Mouse (Mus musculus) ES-Bruce4 (cell line): Measurements from ENCODE around the gene Usp8. TPM values are rescaled to one million over a fixed set of nuclear protein-coding genes. Genes with fewer than 3 reads are reported as not detected.

Experiments
- H3K27ac ChIP-seq: 2 replicates; pipeline ENCODE4 v1.5.1; 2012; ENCODE audit warnings: low read length, inconsistent platforms; ENCODE audit not compliant: insufficient read depth
- H3K27me3 ChIP-seq: 2 replicates; pipeline ENCODE4 v1.6.1; 2012; ENCODE audit warnings: mild to moderate bottlenecking, low read length, inconsistent platforms; ENCODE audit not compliant: control insufficient read depth, poor library complexity, insufficient read depth, severe bottlenecking
- H3K36me3 ChIP-seq: 2 replicates; pipeline ENCODE4 v1.6.1; 2012; ENCODE audit warnings: inconsistent platforms, mild to moderate bottlenecking, low read length, moderate library complexity; ENCODE audit not compliant: control insufficient read depth, poor library complexity, insufficient read depth, severe bottlenecking
- H3K4me1 ChIP-seq: one replicate; pipeline ENCODE4 v1.8.1; 2011; ENCODE audit warnings: low read length; ENCODE audit not compliant: control insufficient read depth, insufficient read depth
- H3K4me3 ChIP-seq: 2 replicates; pipeline ENCODE4 v1.5.1; 2011; ENCODE audit warnings: low read depth, mild to moderate bottlenecking, low read length
- H3K9ac ChIP-seq: 2 replicates; pipeline ENCODE4 v1.6.1; 2012; ENCODE audit warnings: low read depth, mild to moderate bottlenecking, inconsistent platforms; ENCODE audit not compliant: poor library complexity, severe bottlenecking
- H3K9me3 ChIP-seq: replicated peaks from 2 replicates; pipeline ENCODE4 v1.6.1; 2012; ENCODE audit warnings: mild to moderate bottlenecking, low read length, inconsistent platforms; ENCODE audit not compliant: control insufficient read depth, poor library complexity, insufficient read depth, severe bottlenecking
- CTCF ChIP-seq: IDR thresholded peaks from one replicate; pipeline ENCODE4 v1.8.1; 2011; ENCODE audit warnings: low read depth, low read length
- EP300 ChIP-seq: IDR thresholded peaks from 2 replicates; pipeline ENCODE4 v1.6.1; 2011; ENCODE audit warnings: low read depth, low read length; ENCODE audit not compliant: insufficient read depth
- POLR2A ChIP-seq: IDR thresholded peaks from one replicate; pipeline ENCODE4 v1.8.1; 2011; ENCODE audit warnings: low read length; ENCODE audit not compliant: insufficient read depth
- polyA plus RNA-seq: library from polyadenylated mRNA; stranded (reverse); fragments of >200 nt; gene quantifications from 2 replicates; pipeline ENCODE4 v1.2.4, GENCODE M21; 2011; ENCODE audit warnings: low read depth; ENCODE audit not compliant: missing spikeins, insufficient read depth, insufficient read length

Usp8 gene
- polyA plus RNA-seq, 1 experiment = 75.3 TPM

- no peaks in the 10 kb centered on the region for H3K4me1 ChIP-seq
- H3K4me3 ChIP-seq = no peak overlapping the region
- no peaks in the 10 kb centered on the region for H3K9me3 ChIP-seq
- H3K27me3 ChIP-seq = no peaks in the 10 kb centered on the region
- TF ChIP-seq CTCF (no peak), POLR2A (no peak), EP300 (no peak)
- no peak overlapping the region for H3K9ac ChIP-seq
- peaks cover 17% of the 10 kb centered on the region for H3K36me3 ChIP-seq
- H3K27ac ChIP-seq = no peak overlapping the region
These were observed 22.1 kb downstream of the Usp8 start for GRCm38 (mm10) chr2:126729207-126729606.

- Histone ChIP-seq H3K27me3 (no peaks in the 10 kb centered on the region), H3K36me3 (peaks cover 17% of the 10 kb centered on the region), H3K27ac (no peak overlapping the region), H3K9ac (no peak overlapping the region), H3K4me3 (no peak overlapping the region), H3K9me3 (no peaks in the 10 kb centered on the region), H3K4me1 (no peaks in the 10 kb centered on the region)
- TF ChIP-seq EP300 = no peak
- no peak for TF ChIP-seq CTCF
- no peak for TF ChIP-seq POLR2A
These were observed 23.4 kb downstream of the Usp8 start for GRCm38 (mm10) chr2:126730502-126730901.

GRCm38 (mm10) chr2:126735339-126736073 lies 28.4 kb downstream of the Usp8 start:
- Histone ChIP-seq H3K4me3 (no peak overlapping the region), H3K36me3 (peaks cover 22% of the 10 kb centered on the region), H3K4me1 (no peaks in the 10 kb centered on the region), H3K9me3 (no peaks in the 10 kb centered on the region), H3K27me3 (no peaks in the 10 kb centered on the region), H3K27ac (no peak overlapping the region), H3K9ac (no peak overlapping the region)
- no peak for TF ChIP-seq CTCF

GRCm38 (mm10) chr2:126740314-126740713 lies 33.2 kb downstream of the Usp8 start:
- Histone ChIP-seq H3K36me3 (peaks cover 28% of the 10 kb centered on the region), H3K9ac (no peak overlapping the region), H3K27me3 (no peaks in the 10 kb centered on the region), H3K27ac (no peak overlapping the region), H3K4me1 (no peaks in the 10 kb centered on the region), H3K9me3 (no peaks in the 10 kb centered on the region), H3K4me3 (no peak overlapping the region)
- TF ChIP-seq EP300 (no peak), CTCF (no peak), POLR2A (no peak)

GRCm38 (mm10) chr2:126743389-126743788 lies 36.3 kb downstream of the Usp8 start:
- Histone ChIP-seq H3K27me3 (no peaks in the 10 kb centered on the region), H3K9ac (no peak overlapping the region), H3K4me1 (no peaks in the 10 kb centered on the region), H3K27ac (no peak overlapping the region), H3K9me3 (no peaks in the 10 kb centered on the region), H3K4me3 (no peak overlapping the region), H3K36me3 (peaks cover 27% of the 10 kb centered on the region)
- TF ChIP-seq POLR2A (no peak), EP300 (no peak), CTCF (no peak)

GRCm38 (mm10) chr2:126755664-126756063 lies 48.5 kb downstream of the Usp8 start:
- no peaks in the 10 kb centered on the region for H3K4me1 ChIP-seq
- peaks cover 47% of the 10 kb centered on the region for H3K36me3 ChIP-seq
- no peak overlapping the region for H3K4me3 ChIP-seq
- no peaks in the 10 kb centered on the region for H3K9me3 ChIP-seq
- TF ChIP-seq POLR2A = no peak
- no peak for TF ChIP-seq CTCF
- TF ChIP-seq EP300 = no peak
- H3K9ac ChIP-seq = no peak overlapping the region
- no peak overlapping the region for H3K27ac ChIP-seq
- no peaks in the 10 kb centered on the region for H3K27me3 ChIP-seq
